Mouse (Mus musculus): ENCODE data around the gene Gpr132.

GRCm38 (mm10) chr12:112829244-112829864, 38.7 kb downstream of the Gpr132 start, which contains the start of gene Cdca4:
- TF ChIP-seq GATA1 (IDR thresholded peaks at IDR 0.05; ENCODE audit: borderline replicate concordance, low read length) (no peak), FLI1 (IDR thresholded peaks at IDR 0.05; ENCODE audit: low read length) (no peak)
